9 mouse cellular contexts compared by ENCODE assay signal in genomic region chr14:8095562-8095950, GRCm38 (mm10). TPM values are rescaled to one million over a fixed set of nuclear protein-coding genes. Genes with fewer than 3 reads are reported as not detected.
DNase-seq lines count a peak whose midpoint lies in the region; ATAC-seq and TF ChIP-seq lines count a peak whose summit lies in the region.
"Had no signal": no experiment of that assay in that cellular context is flagged by ENCODE, and none has a peak within 500 bp of the region (broad histone marks: within the 10 kb centered on the region; RNA-seq: fewer than 3 reads in every experiment).

No protein-coding gene starts in this region.

- H3K9ac ChIP-seq in heart, adult 2 months (ENCODE audit: low read depth, low read length), result peak overlapping the region; percentile 50
- peak overlapping the region; percentile 9; the same call in 1 of the 2 replicates for H3K9ac ChIP-seq in lung, postnatal 0 days (replicated peaks; ENCODE audit: low read depth)
- H3K9ac ChIP-seq: limb, embryonic 13.5 days had no signal

- no peaks in the 10 kb centered on the region; the same call in 1 of the 2 replicates for H3K36me3 ChIP-seq in heart, adult 2 months (ENCODE audit: control insufficient read depth, insufficient read depth, low read length)
- H3K36me3 ChIP-seq in kidney, adult 2 months (ENCODE audit: control insufficient read depth, insufficient read depth, low read length), result no peaks in the 10 kb centered on the region; the same call in 1 of the 2 replicates
- H3K36me3 ChIP-seq in lung, postnatal 0 days (ENCODE audit: insufficient read depth, low read length), result peaks cover 2% of the 10 kb centered on the region; the same call in 1 of the 2 replicates

- TF ChIP-seq POLR2A in heart, adult 2 months (IDR thresholded peaks at IDR 0.05; ENCODE audit: insufficient read depth, low read depth, low read length), result peak; percentile 71
- TF ChIP-seq POLR2A in kidney, adult 2 months (IDR thresholded peaks at IDR 0.05; ENCODE audit: low read depth, low read length), result no peak

- WGBS in heart, adult 2 months, result 15% methylated on average over 7 of the region's 7 CpGs
- 52% methylated on average over 7 of the region's 7 CpGs for WGBS in kidney, adult 2 months
- WGBS in lung, postnatal 0 days, result 26% methylated on average over 7 of the region's 7 CpGs

- peaks cover 2% of the 10 kb centered on the region; the same call in 1 of the 2 replicates for H3K4me1 ChIP-seq in heart, adult 2 months (ENCODE audit: control insufficient read depth, insufficient read depth, low read length)
- H3K4me1 ChIP-seq in kidney, adult 2 months (ENCODE audit: control insufficient read depth, insufficient read depth, low read length), result peaks cover 13% of the 10 kb centered on the region
- peaks cover 10% of the 10 kb centered on the region; the same call in 1 of the 2 replicates for H3K4me1 ChIP-seq in lung, postnatal 0 days (ENCODE audit: insufficient read depth, low read depth, low read length)

- 0 out of 2 replicates have a peak, but pooled peaks cover 3% of the 10 kb centered on the region for H3K79me2 ChIP-seq in heart, adult 2 months (replicated peaks; ENCODE audit: control insufficient read depth, insufficient read depth, low read length)

- H3K4me2 ChIP-seq in lung, postnatal 0 days (replicated peaks; ENCODE audit: low read depth, low read length), result peak overlapping the region; percentile 48
- H3K4me2 ChIP-seq: limb, embryonic 13.5 days had no signal

- DNase-seq in adipocyte (ENCODE audit: low spot score), result peak; percentile 35
- DNase-seq in heart, adult 2 months, result peak; percentile 57 to 61
- DNase-seq in kidney, adult 2 months, result peak; percentile 73
- DNase-seq in lung, postnatal 0 days (ENCODE audit: low spot score), result peak; percentile 80
- DNase-seq in layer of hippocampus, postnatal 25 days (ENCODE audit: extremely low spot score in 1 of 2, low spot score in 1 of 2), result no peak
- no peak for DNase-seq in frontal cortex, postnatal 25 days (ENCODE audit: low spot score in 2 of 2)
- no peak for DNase-seq in gastrocnemius, postnatal 14 days
- no peak for DNase-seq in urinary bladder, postnatal 36 days (ENCODE audit: low spot score in 2 of 2)

- H3K27ac ChIP-seq in heart, adult 2 months, result peak overlapping the region; percentile 88
- peak overlapping the region; percentile 94 for H3K27ac ChIP-seq in kidney, adult 2 months (ENCODE audit: insufficient read depth, low read depth, low read length)
- peak overlapping the region; percentile 81 for H3K27ac ChIP-seq in lung, postnatal 0 days (ENCODE audit: low read length)
- H3K27ac ChIP-seq: limb, embryonic 13.5 days had no signal

- no peaks in the 10 kb centered on the region for H3K9me3 ChIP-seq in lung, postnatal 0 days (ENCODE audit: low read length)
- H3K9me3 ChIP-seq: limb, embryonic 13.5 days had no signal

- peak overlapping the region; percentile 26; the same call in 1 of the 2 replicates for H3K4me3 ChIP-seq in heart, adult 2 months
- H3K4me3 ChIP-seq in kidney, adult 2 months (ENCODE audit: insufficient read depth, low read depth, low read length), result peak overlapping the region; percentile 31
- peak overlapping the region; percentile 8; the same call in 1 of the 2 replicates for H3K4me3 ChIP-seq in lung, postnatal 0 days (ENCODE audit: low read depth, low read length)
- H3K4me3 ChIP-seq: limb, embryonic 13.5 days had no signal

- ATAC-seq in lung, postnatal 0 days, result peak; percentile 22; the same call in 1 of the 2 replicates

- TF ChIP-seq CTCF in heart, adult 2 months (IDR thresholded peaks at IDR 0.05), result no peak
- TF ChIP-seq CTCF in kidney, adult 2 months (conservative IDR thresholded peaks at IDR 0.05; ENCODE audit: insufficient read depth, insufficient read length, low read depth, low read length), result no peak
- no peak for TF ChIP-seq CTCF in lung, postnatal 0 days (IDR thresholded peaks at IDR 0.05)

- TF ChIP-seq EP300 in heart, adult 2 months (IDR thresholded peaks at IDR 0.05; ENCODE audit: insufficient read depth, low read depth, low read length), result peak; percentile 82; the same call in 1 of the 2 replicates
- TF ChIP-seq EP300 in lung, postnatal 0 days (IDR thresholded peaks at IDR 0.05), result no peak

- intact Hi-C loops in heart, adult 2 months (cut with DNase I), result loop anchor here (1.0 to 5.0 kb wide), 2 partner anchors 15 to 117 kb away; partner anchors contain the start of genes Kctd6 and Rpp14
- intact Hi-C loops in gastrocnemius, postnatal 14 days (cut with DNase I; ENCODE audit: low total_unique reads), result no loop called here

- no peaks in the 10 kb centered on the region for H3K27me3 ChIP-seq in heart, adult 2 months (ENCODE audit: control insufficient read depth, insufficient read depth, low read length)
- H3K27me3 ChIP-seq in kidney, adult 2 months (replicated peaks; ENCODE audit: control insufficient read depth, insufficient read depth, low read length), result no peaks in the 10 kb centered on the region
- no peaks in the 10 kb centered on the region for H3K27me3 ChIP-seq in lung, postnatal 0 days (replicated peaks; ENCODE audit: insufficient read depth, low read length)
- H3K27me3 ChIP-seq: limb, embryonic 13.5 days had no signal

RNA-seq across cellular contexts. Expression of gene Pxk, which starts 2.5 kb away (rescaled TPM):
- 10 to 100 TPM; 23.1 to 24.6 TPM for total RNA-seq in heart, adult 2 months (2021)
- polyA plus RNA-seq in heart, adult 2 months (2012; rRNA removed), result 18.3 and 27.3 TPM in 2 replicates
- polyA plus RNA-seq in kidney, adult 2 months (2012; rRNA removed), result 36.8 and 42.9 TPM in 2 replicates
- 47.5 and 48.4 TPM in 2 replicates for polyA plus RNA-seq in lung, postnatal 0 days (2015; fragmentation: Nextera tagmentation; extraction: Ambion mirVana)
- total RNA-seq in layer of hippocampus, postnatal 25 days (2021), result 10 to 100 TPM; 25.4 to 25.6 TPM
- total RNA-seq in gastrocnemius, postnatal 14 days (2021), result 10 to 100 TPM; 11.4 to 11.6 TPM

RNA-seq across cellular contexts. Expression of gene Rpp14, which starts 15.4 kb away (rescaled TPM):
- 10 to 100 TPM; 23.1 to 29.7 TPM for total RNA-seq in heart, adult 2 months (2021)
- 11.2 and 16.7 TPM in 2 replicates for polyA plus RNA-seq in heart, adult 2 months (2012; rRNA removed)
- polyA plus RNA-seq in kidney, adult 2 months (2012; rRNA removed), result 9.0 and 13.8 TPM in 2 replicates
- polyA plus RNA-seq in lung, postnatal 0 days (2015; fragmentation: Nextera tagmentation; extraction: Ambion mirVana), result 34.0 and 37.6 TPM in 2 replicates
- 10 to 100 TPM; 27.0 to 29.2 TPM for total RNA-seq in layer of hippocampus, postnatal 25 days (2021)
- total RNA-seq in gastrocnemius, postnatal 14 days (2021), result 10 to 100 TPM; 18.7 to 21.1 TPM

Comparison
In these comparisons a context has a peak if more than half of its experiments do, and no peak if none do; other contexts are left out.
1. DNase-seq: peak in adipocyte (single experiment), heart, adult 2 months (2 of 2), kidney, adult 2 months (single experiment) and lung, postnatal 0 days (single experiment); none in layer of hippocampus, postnatal 25 days (0 of 2), frontal cortex, postnatal 25 days (0 of 2), gastrocnemius, postnatal 14 days (single experiment) and urinary bladder, postnatal 36 days (0 of 2).
2. Peak in every context shown above with its lines, with median percentiles within 50 percentile points of each other: H3K27ac ChIP-seq and H3K4me3 ChIP-seq.